Mouse (Mus musculus): ENCODE data around the gene Smtn.

Smtn gene

DNA sequence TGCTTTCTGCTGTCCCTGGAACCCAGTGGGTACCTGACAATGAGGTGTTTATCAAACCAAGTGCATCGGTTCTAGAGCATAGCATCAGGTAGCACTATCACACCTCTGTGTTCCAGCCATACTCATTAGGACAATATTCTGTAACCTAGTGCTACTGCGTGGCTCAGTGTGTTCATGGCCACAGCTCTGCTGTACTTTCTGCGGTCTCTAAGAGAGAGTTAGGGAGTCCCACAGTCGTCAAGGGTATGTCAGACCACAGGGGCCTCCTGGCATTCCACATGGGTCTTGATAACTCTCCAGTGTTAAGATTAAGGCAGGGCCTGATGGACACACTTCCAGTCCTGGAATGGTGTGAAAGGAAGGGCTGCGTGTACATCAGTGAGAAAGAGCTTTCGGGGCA lies 23.4 kb upstream of the Smtn start:
- CTCF ChIA-PET: interaction anchor here in 2 of 4 experiments (0.5 to 1.5 kb wide), 2 partner anchors 29 to 665 kb away, joined by 5 to 6 read pairs; no protein-coding TSS in a partner anchor
- POLR2A ChIA-PET: interaction anchor here in 2 of 4 experiments (0.8 to 1.9 kb wide), 6 partner anchors 14 to 85 kb away, joined by 3 to 6 read pairs (median 4); partner anchors contain the start of genes Morc2a (in 1 of the 2) and Smtn (in 1 of the 2)

- POLR2A ChIA-PET: interaction anchor here in 1 of 4 experiments (0.6 to 1.8 kb wide), 4 partner anchors 10 to 23 kb away, joined by 3 to 4 read pairs (median 3); no protein-coding TSS in a partner anchor
- CTCF ChIA-PET: interaction anchor here in 2 of 4 experiments (0.6 to 1.9 kb wide), 3 partner anchors 10 to 57 kb away, joined by 3 to 5 read pairs (median 4); no protein-coding TSS in a partner anchor
Observed at GRCm38 (mm10) chr11:3560202-3560601, 19.8 kb upstream of the Smtn start.

GRCm38 (mm10) chr11:3557852-3558251 lies 17.4 kb upstream of the Smtn start:
- CTCF ChIA-PET: no interaction called here
- POLR2A ChIA-PET: no interaction called here

- POLR2A ChIA-PET: interaction anchor here in 2 of 4 experiments (0.9 to 3.2 kb wide), 5 partner anchors 16 to 94 kb away, joined by 3 to 12 read pairs (median 3); partner anchors contain the start of gene Morc2a (in 1 of the 2)
- CTCF ChIA-PET: interaction anchor here in 1 of 4 experiments (0.6 to 1.8 kb wide), 2 partner anchors 20 to 46 kb away, joined by 4 to 5 read pairs; no protein-coding TSS in a partner anchor
Observed at GRCm38 (mm10) chr11:3554976-3555375, 14.6 kb upstream of the Smtn start.

GRCm38 (mm10) chr11:3549791-3550190 lies 9.4 kb upstream of the Smtn start:
- ChIA-PET POLR2A (interaction anchor here in 3 of 4 experiments (0.5 to 6.0 kb wide), 27 partner anchors 10 to 673 kb away, joined by 3 to 80 read pairs (median 4); partner anchors contain the start of genes Morc2a (in 2 of the 3), Smtn (in 2 of the 3), Drg1 (in 1 of the 3) and Inpp5j (in 1 of the 3)), CTCF (interaction anchor here in 3 of 4 experiments (0.5 to 2.1 kb wide), 5 partner anchors 14 to 673 kb away, joined by 3 to 8 read pairs (median 4); no protein-coding TSS in a partner anchor)

DNA sequence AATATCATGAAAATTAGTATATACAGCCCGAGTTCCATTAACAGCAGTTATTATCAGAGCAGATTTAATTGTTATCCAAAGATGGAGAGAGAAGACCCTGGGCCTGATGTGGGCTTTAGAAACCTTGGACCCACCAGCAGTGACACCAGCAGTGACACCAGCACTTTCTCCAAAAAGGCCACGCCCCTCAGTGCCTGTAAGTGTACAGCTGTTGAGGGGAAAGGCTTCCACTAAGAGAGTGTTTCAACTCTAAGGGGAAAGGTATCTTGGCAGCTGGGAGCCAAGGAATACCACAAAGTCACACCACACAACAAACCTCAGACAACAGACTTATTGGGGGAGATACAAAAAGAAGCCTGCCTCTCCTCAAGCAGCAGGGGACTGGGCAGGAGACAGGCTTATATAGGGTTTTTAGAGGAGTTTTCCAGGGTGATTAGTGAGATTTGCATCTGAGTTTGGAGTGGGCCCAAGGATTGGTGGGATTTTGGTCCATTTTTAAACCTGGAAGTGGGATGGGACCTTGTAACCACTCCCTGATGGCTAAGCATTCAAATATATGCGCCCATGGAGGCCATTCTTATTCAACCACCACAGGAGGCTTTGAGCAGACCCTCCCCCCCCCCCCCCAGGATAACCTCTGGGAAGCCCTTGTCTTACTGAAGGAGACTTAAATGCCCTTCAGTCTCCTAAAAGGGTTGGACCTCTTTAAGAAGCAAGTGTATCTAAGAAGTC lies 8.3 kb upstream of the Smtn start:
- CTCF ChIA-PET: interaction anchor here in 3 of 4 experiments (0.7 to 1.7 kb wide), 7 partner anchors 9 to 212 kb away, joined by 3 to 8 read pairs (median 5); partner anchors contain the start of genes Selenom (in 1 of the 3) and Smtn (in 1 of the 3)
- POLR2A ChIA-PET: interaction anchor here in 3 of 4 experiments (0.5 to 6.0 kb wide), 36 partner anchors 8 to 674 kb away, joined by 3 to 80 read pairs (median 4); partner anchors contain the start of genes Morc2a (in 3 of the 3), Inpp5j (in 1 of the 3), Pes1 (in 1 of the 3) and Rnf185 (in 1 of the 3)

- ChIA-PET CTCF (interaction anchor here in 3 of 4 experiments (0.5 to 1.7 kb wide), 10 partner anchors 8 to 213 kb away, joined by 3 to 8 read pairs (median 4); partner anchors contain the start of genes Selenom (in 1 of the 3) and Smtn (in 1 of the 3)), POLR2A (interaction anchor here in 3 of 4 experiments (0.5 to 6.0 kb wide), 26 partner anchors 9 to 436 kb away, joined by 3 to 80 read pairs (median 4); partner anchors contain the start of genes Morc2a (in 3 of the 3), Inpp5j (in 1 of the 3), Pes1 (in 1 of the 3) and Selenom (in 1 of the 3))
Observed at GRCm38 (mm10) chr11:3547969-3548368, 7.6 kb upstream of the Smtn start.

GRCm38 (mm10) chr11:3547047-3547446 lies 6.6 kb upstream of the Smtn start:
- ChIA-PET POLR2A (interaction anchor here in 3 of 4 experiments (0.6 to 6.0 kb wide), 11 partner anchors 8 to 102 kb away, joined by 3 to 80 read pairs (median 6); partner anchors contain the start of genes Morc2a (in 2 of the 3) and Smtn (in 1 of the 3)), CTCF (no interaction called here)

GRCm38 (mm10) chr11:3546242-3546562 lies 5.8 kb upstream of the Smtn start:
- ChIA-PET POLR2A (interaction anchor here in 3 of 4 experiments (0.6 to 6.0 kb wide), 8 partner anchors 9 to 103 kb away, joined by 3 to 80 read pairs (median 4); partner anchors contain the start of genes Morc2a (in 1 of the 3) and Smtn (in 1 of the 3)), CTCF (interaction anchor here in 1 of 4 experiments (1.3 kb wide), 1 partner anchor 11 kb away, joined by 3 read pairs; no protein-coding TSS in a partner anchor)

DNA sequence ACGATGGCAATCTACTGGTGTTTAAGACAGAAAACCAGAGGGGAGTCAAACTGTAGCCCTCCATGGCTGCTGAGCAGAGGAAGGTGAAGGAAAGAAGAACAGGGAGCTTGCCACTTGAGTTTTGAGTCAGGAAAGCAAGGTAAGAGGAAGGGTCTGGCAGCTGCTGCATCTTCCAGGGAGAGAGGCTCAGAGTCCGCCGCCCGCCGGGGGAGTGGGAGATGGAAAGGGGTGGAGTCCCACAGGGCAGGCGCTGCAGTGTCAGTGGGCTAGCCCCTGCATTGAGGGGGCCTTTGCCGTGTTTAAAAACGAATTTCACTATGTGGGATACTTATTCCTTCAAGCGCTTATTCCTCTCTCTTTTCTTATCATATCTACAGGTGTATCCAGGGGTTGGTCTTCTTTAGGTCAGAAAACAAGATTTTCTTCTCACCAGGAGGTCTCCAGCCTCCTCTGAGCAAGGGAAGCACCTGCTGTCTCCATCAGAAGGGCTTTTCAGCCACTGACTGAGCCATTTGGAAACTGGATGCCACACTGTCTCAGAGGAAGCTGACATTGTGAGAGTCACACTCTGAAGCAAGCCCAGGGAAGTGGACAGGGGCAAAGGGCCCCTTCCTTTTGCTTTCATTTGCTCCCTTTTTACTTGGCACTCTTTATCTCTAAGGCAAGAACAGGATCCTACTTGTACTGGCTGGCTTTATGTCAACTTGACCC lies 5.3 kb upstream of the Smtn start:
- CTCF ChIA-PET: interaction anchor here in 2 of 4 experiments (0.6 to 1.3 kb wide), 2 partner anchors 10 kb away, joined by 3 read pairs; no protein-coding TSS in a partner anchor
- POLR2A ChIA-PET: interaction anchor here in 3 of 4 experiments (0.5 to 6.0 kb wide), 9 partner anchors 9 to 103 kb away, joined by 3 to 80 read pairs (median 3); partner anchors contain the start of genes Morc2a (in 1 of the 3) and Smtn (in 1 of the 3)

DNA sequence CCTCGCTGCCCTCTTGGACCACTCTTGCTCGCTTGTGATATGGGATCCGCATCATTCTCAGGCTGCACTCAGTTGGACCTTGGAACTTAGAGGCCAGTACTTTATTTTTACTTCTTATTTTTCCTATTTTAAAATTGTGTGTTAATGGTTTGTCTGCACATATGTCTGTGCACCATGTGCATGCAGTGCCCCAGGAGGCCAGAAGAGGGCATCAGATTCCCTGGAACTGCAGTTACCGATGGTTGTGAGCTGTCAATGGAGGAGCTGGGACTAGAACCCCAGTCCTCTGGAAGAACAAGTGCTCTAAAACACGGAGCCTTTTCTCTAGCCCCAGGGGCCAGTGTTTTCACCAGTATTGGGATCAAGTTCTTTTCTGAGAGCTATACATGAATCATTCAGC lies 4.0 kb upstream of the Smtn start:
- ChIA-PET CTCF (interaction anchor here in 3 of 4 experiments (0.6 to 1.0 kb wide), 4 partner anchors 9 to 145 kb away, joined by 3 to 15 read pairs (median 4); no protein-coding TSS in a partner anchor), POLR2A (interaction anchor here in 2 of 4 experiments (1.0 to 6.0 kb wide), 6 partner anchors 7 to 105 kb away, joined by 3 to 80 read pairs (median 5); partner anchors contain the start of genes Morc2a (in 1 of the 2) and Smtn (in 1 of the 2))

GRCm38 (mm10) chr11:3543001-3543400 lies 2.6 kb upstream of the Smtn start:
- ChIA-PET POLR2A (interaction anchor here in 2 of 4 experiments (0.5 to 4.3 kb wide), 6 partner anchors 10 to 106 kb away, joined by 3 to 25 read pairs (median 4); partner anchors contain the start of gene Morc2a (in 2 of the 2)), CTCF (interaction anchor here in 2 of 4 experiments (0.6 to 1.0 kb wide), 2 partner anchors 8 to 61 kb away, joined by 3 to 4 read pairs; no protein-coding TSS in a partner anchor)

GRCm38 (mm10) chr11:3541932-3542331 lies 1.5 kb upstream of the Smtn start:
- POLR2A ChIA-PET: interaction anchor here in 2 of 4 experiments (0.5 to 2.0 kb wide), 6 partner anchors 10 to 276 kb away, joined by 3 to 11 read pairs (median 3); partner anchors contain the start of genes Morc2a (in 2 of the 2) and Drg1 (in 1 of the 2)
- CTCF ChIA-PET: no interaction called here

- CTCF ChIA-PET: interaction anchor here in 3 of 4 experiments (0.6 to 2.0 kb wide), 5 partner anchors 8 to 109 kb away, joined by 3 to 5 read pairs (median 3); partner anchors contain the start of genes Morc2a (in 1 of the 3) and Selenom (in 1 of the 3)
- POLR2A ChIA-PET: interaction anchor here in 3 of 4 experiments (0.7 to 7.0 kb wide), 19 partner anchors 7 to 424 kb away, joined by 3 to 80 read pairs (median 4); partner anchors contain the start of genes Morc2a (in 3 of the 3), Drg1 (in 1 of the 3), Pes1 (in 1 of the 3) and Rnf185 (in 1 of the 3)
Observed at GRCm38 (mm10) chr11:3539826-3540196, 601 bp downstream of the Smtn start.

DNA sequence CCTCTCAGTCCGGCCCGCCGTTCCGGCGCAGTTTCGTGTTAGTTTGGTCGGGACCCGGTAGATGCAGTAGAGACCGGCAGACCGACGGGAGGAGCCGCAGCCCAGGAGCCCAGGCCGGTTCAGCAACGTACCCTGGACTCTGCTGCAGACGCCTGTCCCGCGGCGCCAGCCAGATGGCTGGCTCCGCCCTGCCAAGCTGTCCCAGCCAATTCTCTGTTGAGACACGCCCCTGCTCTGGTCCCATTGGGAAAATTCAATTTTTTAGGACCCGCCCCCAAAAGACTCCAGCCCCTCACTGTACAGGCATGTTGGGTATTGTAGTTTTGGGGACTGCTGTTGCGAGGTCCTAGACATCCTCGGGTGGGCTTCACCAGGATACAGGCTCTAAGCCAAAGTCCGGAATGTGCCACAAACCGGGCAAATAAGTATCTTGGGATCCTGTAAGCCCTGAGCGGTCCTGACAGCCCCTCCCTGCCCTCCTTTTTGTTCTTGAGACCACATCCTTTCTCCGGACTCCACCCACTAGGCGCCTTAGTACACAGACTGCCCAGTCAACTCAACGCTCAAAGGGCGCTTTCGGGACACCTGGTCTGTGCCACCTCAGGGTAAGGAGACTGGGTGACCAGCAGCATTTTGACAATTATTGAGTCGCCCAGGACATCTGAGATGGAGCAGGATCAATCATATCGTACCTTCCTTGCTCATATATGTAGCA lies 1.1 kb downstream of the Smtn start:
- CTCF ChIA-PET: interaction anchor here in 2 of 4 experiments (0.6 to 2.0 kb wide), 6 partner anchors 7 to 110 kb away, joined by 3 to 5 read pairs (median 3); partner anchors contain the start of genes Morc2a (in 1 of the 2) and Selenom (in 1 of the 2)
- POLR2A ChIA-PET: interaction anchor here in 3 of 4 experiments (0.5 to 7.0 kb wide), 38 partner anchors 8 to 425 kb away, joined by 3 to 80 read pairs (median 4); partner anchors contain the start of genes Morc2a (in 3 of the 3), Drg1 (in 1 of the 3), Osbp2 (in 1 of the 3) and Patz1 (in 1 of the 3)

GRCm38 (mm10) chr11:3538341-3538740 lies 2.1 kb downstream of the Smtn start:
- CTCF ChIA-PET: interaction anchor here in 1 of 4 experiments (0.7 kb wide), 1 partner anchor 54 kb away, joined by 3 read pairs; no protein-coding TSS in a partner anchor
- POLR2A ChIA-PET: interaction anchor here in 3 of 4 experiments (0.6 to 7.0 kb wide), 16 partner anchors 9 to 357 kb away, joined by 3 to 80 read pairs (median 6); partner anchors contain the start of genes Morc2a (in 3 of the 3), 4921536K21Rik (in 1 of the 3) and Dusp18 (in 1 of the 3)
